Mouse (Mus musculus) midbrain, postnatal 0 days (tissue): ENCODE results near the gene Mrpl55. TPM values are rescaled to one million over a fixed set of nuclear protein-coding genes. Genes with fewer than 3 reads are reported as not detected.

Source experiments
- ATAC-seq: fragments of 200-750 bp; cut with Nextera tagmentation; 2 replicates; pipeline ENCODE4 v1.8.0; 2017; ENCODE audit warnings: moderate number of reproducible peaks, mild to moderate bottlenecking, moderate TSS enrichment, moderate library complexity; ENCODE audit not compliant: low FRiP score
- DNase-seq: peaks from one replicate; pipeline ENCODE4 v3.0.0-alpha.2; 2015; ENCODE audit warnings: low spot score
- H3K27ac ChIP-seq: fragments of 300-500 bp; sonication (generic); 2 replicates; pipeline ENCODE4 v1.5.1; 2014; ENCODE audit warnings: low read depth, mild to moderate bottlenecking, low read length, mixed read lengths
- H3K27me3 ChIP-seq: fragments of 300-500 bp; sonication (generic); 2 replicates; pipeline ENCODE4 v1.6.1; 2014; ENCODE audit warnings: low read length, control low read depth, mixed read lengths; ENCODE audit not compliant: insufficient read depth
- H3K36me3 ChIP-seq: fragments of 300-500 bp; sonication (generic); 2 replicates; pipeline ENCODE4 v1.6.1; 2014; ENCODE audit warnings: low read length, control low read depth, mixed read lengths; ENCODE audit not compliant: insufficient read depth
- H3K4me1 ChIP-seq: fragments of 300-500 bp; sonication (generic); 2 replicates; pipeline ENCODE4 v1.6.1; 2014; ENCODE audit warnings: mild to moderate bottlenecking, control low read depth, antibody characterized with exemption, low read length, mixed read lengths; ENCODE audit not compliant: insufficient read depth
- H3K4me2 ChIP-seq: fragments of 300-500 bp; sonication (generic); 2 replicates; pipeline ENCODE4 v1.6.1; 2014; ENCODE audit warnings: low read depth, mild to moderate bottlenecking, low read length, mixed read lengths; ENCODE audit not compliant: poor library complexity, severe bottlenecking
- H3K4me3 ChIP-seq: fragments of 300-500 bp; sonication (generic); 2 replicates; pipeline ENCODE4 v1.5.1; 2014; ENCODE audit warnings: low read depth, mild to moderate bottlenecking, low read length, moderate library complexity
- H3K9ac ChIP-seq: fragments of 300-500 bp; sonication (generic); replicated peaks from 2 replicates; pipeline ENCODE4 v1.6.1; 2014; ENCODE audit warnings: mild to moderate bottlenecking, low read length, moderate library complexity, mixed read lengths; ENCODE audit not compliant: poor library complexity, severe bottlenecking
- H3K9me3 ChIP-seq: fragments of 300-500 bp; sonication (generic); 2 replicates; pipeline ENCODE4 v1.6.1; 2016; ENCODE audit warnings: low read length, control low read depth
- CTCF ChIP-seq: IDR thresholded peaks from 2 replicates; pipeline ENCODE4 v1.5.1; 2016; ENCODE audit warnings: antibody characterized with exemption, mild to moderate bottlenecking
- WGBS: fragments of 180-500 bp; shearing (Covaris S2); extraction: QIAGEN DNeasy Blood & Tissue Kit; methylation state at CpG from one replicate; pipeline ENCODE4 v1.1.7; 2014; 5-methylcytosine and 5-hydroxymethylcytosine counted together
- polyA plus RNA-seq: library from polyadenylated mRNA; unstranded; fragments of >200 nt; fragmentation: Nextera tagmentation; extraction: Ambion mirVana; gene quantifications from 2 replicates; pipeline ENCODE4 v1.2.1, GENCODE M21; 2015
- total RNA-seq: library from RNA; depleted of rRNA; stranded (reverse); fragments of >200 nt; gene quantifications from 2 replicates; pipeline ENCODE4 v1.2.3, GENCODE M21; 2014

The Mrpl55 gene
- total and polyA plus RNA-seq, 2 experiments from 2014 or later, result 80.6 to 104 TPM

- WGBS, result 78% methylated on average over 5 of the region's 5 CpGs
- no peak for ATAC-seq
Observed at GRCm38 (mm10) chr11:59185490-59185889, 16.8 kb upstream of the Mrpl55 start.

DNA sequence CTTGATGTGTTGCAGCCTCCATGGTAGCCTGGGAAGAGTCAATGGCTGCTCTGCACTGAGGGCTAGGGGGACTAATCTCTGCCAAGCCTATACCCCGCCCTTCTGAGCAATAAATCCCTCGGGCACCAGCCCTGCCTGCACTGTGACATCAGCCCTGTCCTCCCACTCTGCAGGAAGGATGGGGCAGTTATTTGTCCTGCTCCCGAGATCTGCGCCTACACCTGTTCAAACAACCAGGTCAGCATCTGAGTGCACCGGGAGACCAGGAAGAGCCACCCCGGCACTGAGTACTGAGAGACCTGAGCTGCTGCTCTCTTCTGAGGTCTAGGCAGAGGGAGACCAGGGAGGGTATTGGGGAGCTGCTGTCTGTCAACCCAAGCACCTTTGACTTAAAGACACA lies 14.6 kb upstream of the Mrpl55 start:
- Histone ChIP-seq H3K27ac (no peak overlapping the region), H3K9me3 (no peaks in the 10 kb centered on the region), H3K36me3 (peaks cover 39% of the 10 kb centered on the region), H3K4me2 (no peak overlapping the region), H3K9ac (no peak overlapping the region), H3K4me1 (no peaks in the 10 kb centered on the region), H3K4me3 (no peak overlapping the region), H3K27me3 (no peaks in the 10 kb centered on the region)
- no peak for TF ChIP-seq CTCF
- WGBS, result 87% methylated on average over 6 of the region's 6 CpGs
- DNase-seq (no peak), ATAC-seq (no peak)

More at GRCm38 (mm10) chr11:59185490-59185889, 16.8 kb upstream of the Mrpl55 start:
- no peak overlapping the region for H3K9ac ChIP-seq
- H3K36me3 ChIP-seq, result peaks cover 44% of the 10 kb centered on the region
- no peaks in the 10 kb centered on the region for H3K9me3 ChIP-seq
- DNase-seq, result no peak
- no peaks in the 10 kb centered on the region for H3K4me1 ChIP-seq
- H3K27ac ChIP-seq, result no peak overlapping the region
- H3K4me3 ChIP-seq, result no peak overlapping the region
- no peaks in the 10 kb centered on the region for H3K27me3 ChIP-seq
- no peak overlapping the region for H3K4me2 ChIP-seq
- no peak for TF ChIP-seq CTCF

DNA sequence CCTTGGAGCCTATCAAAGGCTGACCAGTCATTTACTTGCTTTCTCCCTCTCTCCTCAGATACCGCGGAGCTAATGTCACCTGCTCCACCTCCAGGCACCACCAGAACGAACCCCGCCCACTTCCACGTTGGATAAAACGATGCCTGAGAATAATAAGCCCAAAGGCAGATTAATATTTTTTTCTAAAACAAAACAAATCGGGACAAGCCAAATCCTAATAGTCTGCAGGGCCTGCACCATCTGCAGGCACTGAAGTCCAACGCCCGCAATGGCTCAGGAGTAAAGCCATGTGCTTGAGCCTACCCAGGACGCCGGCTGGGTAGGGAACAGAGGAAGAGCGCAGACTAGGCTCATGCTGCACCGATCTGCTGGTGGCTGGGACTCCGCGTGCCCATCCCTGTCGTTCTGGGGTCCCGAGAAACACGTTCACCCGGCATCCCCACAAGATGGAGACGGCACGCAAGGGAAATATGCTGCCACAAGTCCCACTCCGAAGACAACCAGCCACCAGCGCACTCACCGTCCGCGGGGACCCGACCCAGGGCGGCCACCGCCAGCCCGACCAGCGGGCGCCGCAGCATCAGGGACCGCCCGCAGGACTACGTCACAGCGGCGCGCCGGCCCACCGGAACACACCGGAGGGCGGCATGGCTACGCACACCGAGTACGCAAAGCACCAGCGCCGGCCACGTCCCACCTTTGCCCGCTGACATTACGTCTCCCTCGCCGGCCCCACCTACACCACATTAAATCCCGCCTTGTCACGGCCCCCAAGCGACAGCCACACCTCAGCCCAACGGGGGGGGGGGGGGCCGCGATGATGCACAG lies 10.8 kb upstream of the Mrpl55 start:
- Histone ChIP-seq H3K4me3 (peak overlapping the region; percentile 76), H3K9me3 (no peaks in the 10 kb centered on the region), H3K36me3 (peaks cover 5% of the 10 kb centered on the region), H3K9ac (peak overlapping the region; percentile 80), H3K4me1 (no peaks in the 10 kb centered on the region), H3K27me3 (no peaks in the 10 kb centered on the region), H3K4me2 (peak overlapping the region; percentile 64), H3K27ac (peak overlapping the region; percentile 87)
- WGBS, result under 1% methylated on average over 55 of the region's 59 CpGs
- no peak for TF ChIP-seq CTCF
- DNase-seq (peak; percentile 92), ATAC-seq (peak; percentile 92)

DNA sequence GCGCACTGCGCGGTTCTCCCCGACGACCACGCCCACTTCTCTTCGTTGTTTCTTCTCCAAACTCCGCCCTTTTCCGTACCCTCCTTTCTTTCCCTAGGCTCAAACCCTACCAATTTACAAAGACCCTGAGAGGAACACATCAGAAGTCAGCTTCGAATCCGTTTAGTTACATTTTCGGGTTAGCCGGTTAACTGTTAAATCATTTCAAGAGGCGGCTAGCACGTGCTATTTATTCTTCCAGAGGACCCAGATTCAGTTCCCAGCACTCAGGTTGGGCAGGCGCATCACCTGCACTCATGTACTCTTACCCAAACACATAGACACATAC lies 10.3 kb upstream of the Mrpl55 start, which contains the start of gene Guk1:
Gene Guk1 (minus strand): TSS at position 154 of the 328 bp plus-strand sequence.
- Histone ChIP-seq H3K9ac (peak within 1 kb of the TSS; percentile 80), H3K9me3 (no peaks in the 10 kb centered on the region)

GRCm38 (mm10) chr11:59196230-59196629 lies 6.1 kb upstream of the Mrpl55 start:
- Histone ChIP-seq H3K9ac (no peak overlapping the region), H3K4me2 (no peak overlapping the region), H3K9me3 (no peaks in the 10 kb centered on the region), H3K4me1 (peaks cover 1% of the 10 kb centered on the region; the same call in 1 of the 2 replicates), H3K27me3 (no peaks in the 10 kb centered on the region), H3K36me3 (no peaks in the 10 kb centered on the region), H3K4me3 (no peak overlapping the region), H3K27ac (no peak overlapping the region)
- TF ChIP-seq CTCF, result no peak
- ATAC-seq (no peak), DNase-seq (no peak)

More for the DNA sequence above, 10.3 kb upstream of the Mrpl55 start, which contains the start of gene Guk1:
- Histone ChIP-seq H3K4me2 (peak within 1 kb of the TSS; percentile 64), H3K27ac (peak within 1 kb of the TSS; percentile 87), H3K27me3 (no peaks in the 10 kb centered on the region), H3K4me3 (peak within 1 kb of the TSS; percentile 76), H3K4me1 (no peaks in the 10 kb centered on the region), H3K36me3 (no peaks in the 10 kb centered on the region)
- 5% methylated on average over 15 of the region's 16 CpGs for WGBS
- no peak for TF ChIP-seq CTCF
- ATAC-seq (peak; percentile 10; the same call in 1 of the 2 replicates), DNase-seq (no peak)
